Mouse (Mus musculus) kidney, embryonic 16.5 days (tissue): ENCODE measurements around the gene Elof1. TPM values are rescaled to one million over a fixed set of nuclear protein-coding genes. Genes with fewer than 3 reads are reported as not detected.

Source experiments
- ATAC-seq: fragments of 200-750 bp; cut with Nextera tagmentation; 2 replicates; pipeline ENCODE4 v1.8.0; 2017; ENCODE audit warnings: moderate TSS enrichment; ENCODE audit not compliant: low FRiP score, low TSS enrichment
- H3K27ac ChIP-seq: fragments of 300-500 bp; sonication (generic); 2 replicates; pipeline ENCODE4 v1.5.1; 2014; ENCODE audit warnings: low read length
- H3K27me3 ChIP-seq: fragments of 300-500 bp; sonication (generic); 2 replicates; pipeline ENCODE4 v1.6.1; 2014; ENCODE audit warnings: low read length, control low read depth, mixed read lengths; ENCODE audit not compliant: insufficient read depth
- H3K36me3 ChIP-seq: fragments of 300-500 bp; sonication (generic); 2 replicates; pipeline ENCODE4 v1.6.1; 2014; ENCODE audit warnings: low read length, control low read depth, mixed read lengths; ENCODE audit not compliant: insufficient read depth
- H3K4me1 ChIP-seq: fragments of 300-500 bp; sonication (generic); 2 replicates; pipeline ENCODE4 v1.6.1; 2014; ENCODE audit warnings: low read length, control low read depth, mixed read lengths; ENCODE audit not compliant: insufficient read depth
- H3K4me2 ChIP-seq: fragments of 300-500 bp; sonication (generic); replicated peaks from 2 replicates; pipeline ENCODE4 v1.6.1; 2014; ENCODE audit warnings: low read depth, low read length
- H3K4me3 ChIP-seq: fragments of 300-500 bp; sonication (generic); 2 replicates; pipeline ENCODE4 v1.5.1; 2014; ENCODE audit warnings: mild to moderate bottlenecking, low read length
- H3K9ac ChIP-seq: fragments of 300-500 bp; sonication (generic); replicated peaks from 2 replicates; pipeline ENCODE4 v1.6.1; 2014; ENCODE audit warnings: low read length
- H3K9me3 ChIP-seq: fragments of 300-500 bp; sonication (generic); 2 replicates; pipeline ENCODE4 v1.6.1; 2016; ENCODE audit warnings: low read length, control low read depth
- WGBS: fragments of 180-500 bp; shearing (Covaris S2); extraction: QIAGEN DNeasy Blood & Tissue Kit; methylation state at CpG from one replicate; pipeline ENCODE4 v1.1.7; 2014; 5-methylcytosine and 5-hydroxymethylcytosine counted together
- polyA plus RNA-seq: library from polyadenylated mRNA; unstranded; fragments of >200 nt; fragmentation: Nextera tagmentation; extraction: Ambion mirVana; gene quantifications from 2 replicates; pipeline ENCODE4 v1.2.1, GENCODE M21; 2015

The Elof1 gene
- polyA plus RNA-seq, 1 experiment from 2014 or later, result 203 TPM

DNA sequence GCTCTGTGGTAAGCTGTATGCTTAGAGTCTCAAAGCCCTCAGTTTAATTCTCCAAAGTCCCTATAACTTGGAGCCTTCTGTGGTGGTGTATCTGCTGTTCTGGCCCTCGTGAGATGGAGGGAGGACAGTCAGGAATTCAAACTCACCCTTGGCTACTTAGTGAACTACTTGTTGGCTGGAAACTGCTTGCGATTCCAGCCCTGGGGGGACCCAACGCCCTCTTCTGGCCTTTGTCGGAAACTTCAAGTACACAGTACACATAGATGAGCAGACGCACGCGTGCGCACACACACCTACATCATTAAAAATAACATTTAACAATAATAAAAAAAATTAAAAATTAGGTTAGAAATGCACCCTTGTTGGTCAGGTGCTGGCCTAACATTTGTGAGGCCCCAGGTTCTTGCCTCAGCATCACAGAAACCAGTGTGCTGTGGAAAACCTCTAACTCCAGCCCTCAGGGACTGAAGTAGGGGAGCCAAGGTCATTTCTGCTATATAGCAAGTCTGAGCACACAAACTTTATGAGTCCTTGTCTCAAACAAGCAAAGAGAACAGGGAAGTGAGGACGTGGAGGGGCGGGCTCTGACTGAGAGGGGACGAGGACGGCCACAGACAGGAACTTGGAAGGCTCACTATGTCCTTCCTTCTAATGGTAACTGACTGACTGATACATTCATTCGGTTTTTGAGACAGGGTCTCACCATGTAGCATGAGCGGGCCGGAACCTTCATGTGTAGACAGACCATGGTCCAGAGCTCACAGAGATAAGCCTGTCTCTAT, 8.5 kb upstream of the Elof1 start:
- Histone ChIP-seq H3K4me2 (no peak overlapping the region), H3K4me3 (no peak overlapping the region), H3K27me3 (peaks cover 3% of the 10 kb centered on the region), H3K9ac (no peak overlapping the region), H3K36me3 (no peaks in the 10 kb centered on the region), H3K27ac (no peak overlapping the region), H3K4me1 (no peaks in the 10 kb centered on the region), H3K9me3 (no peaks in the 10 kb centered on the region)
- WGBS, result 86% methylated on average over 15 of the region's 15 CpGs
- no peak for ATAC-seq

DNA sequence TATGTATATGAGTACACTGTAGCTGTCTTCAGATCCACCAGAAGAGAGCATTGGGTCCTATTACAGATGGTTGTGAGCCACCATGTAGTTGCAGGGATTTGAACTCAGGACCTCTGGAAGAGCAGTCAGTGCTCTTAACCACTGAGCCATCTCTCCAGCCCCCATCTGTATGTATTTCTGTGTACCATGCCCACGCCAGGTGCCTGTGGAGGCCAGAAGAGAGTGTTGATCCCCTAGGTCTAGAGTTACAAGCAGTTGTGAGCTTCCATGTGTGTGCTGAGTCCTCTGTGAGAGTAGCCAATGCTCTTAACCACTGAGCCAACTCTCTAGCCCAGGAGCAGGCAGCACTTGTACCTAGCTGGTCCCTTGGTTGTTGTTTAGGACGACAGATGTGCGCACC, 7.2 kb upstream of the Elof1 start:
- Histone ChIP-seq H3K9ac (no peak overlapping the region), H3K4me3 (no peak overlapping the region), H3K4me1 (no peaks in the 10 kb centered on the region), H3K4me2 (no peak overlapping the region), H3K27ac (no peak overlapping the region), H3K9me3 (no peaks in the 10 kb centered on the region), H3K27me3 (no peaks in the 10 kb centered on the region), H3K36me3 (no peaks in the 10 kb centered on the region)
- 90% methylated on average over 3 of the region's 3 CpGs for WGBS
- no peak for ATAC-seq

GRCm38 (mm10) chr9:22123069-22123609, 6.2 kb upstream of the Elof1 start:
- no peaks in the 10 kb centered on the region for H3K9me3 ChIP-seq
- H3K27ac ChIP-seq, result no peak overlapping the region
- 84% methylated on average over 7 of the region's 7 CpGs for WGBS
- no peaks in the 10 kb centered on the region for H3K36me3 ChIP-seq
- H3K4me3 ChIP-seq, result no peak overlapping the region
- H3K9ac ChIP-seq, result no peak overlapping the region
- ATAC-seq, result no peak
- no peaks in the 10 kb centered on the region for H3K27me3 ChIP-seq
- no peak overlapping the region for H3K4me2 ChIP-seq
- no peaks in the 10 kb centered on the region for H3K4me1 ChIP-seq

GRCm38 (mm10) chr9:22122005-22122404, 5.0 kb upstream of the Elof1 start:
- Histone ChIP-seq H3K4me2 (no peak overlapping the region), H3K9ac (no peak overlapping the region), H3K27ac (no peak overlapping the region), H3K9me3 (no peaks in the 10 kb centered on the region), H3K36me3 (no peaks in the 10 kb centered on the region), H3K4me1 (0 out of 2 replicates have a peak, but pooled peaks cover 5% of the 10 kb centered on the region), H3K27me3 (no peaks in the 10 kb centered on the region), H3K4me3 (no peak overlapping the region)
- ATAC-seq, result no peak
- WGBS, result 79% methylated on average over 3 of the region's 3 CpGs

GRCm38 (mm10) chr9:22121545-22121944, 4.6 kb upstream of the Elof1 start:
- H3K9ac ChIP-seq, result no peak overlapping the region
- no peak overlapping the region for H3K4me2 ChIP-seq
- no peak overlapping the region for H3K4me3 ChIP-seq
- H3K27ac ChIP-seq, result no peak overlapping the region
- H3K4me1 ChIP-seq, result 0 out of 2 replicates have a peak, but pooled peaks cover 5% of the 10 kb centered on the region
- no peaks in the 10 kb centered on the region for H3K36me3 ChIP-seq
- no peaks in the 10 kb centered on the region for H3K9me3 ChIP-seq
- no peak for ATAC-seq
- H3K27me3 ChIP-seq, result no peaks in the 10 kb centered on the region

- Histone ChIP-seq H3K4me2 (no peak overlapping the region), H3K27me3 (no peaks in the 10 kb centered on the region), H3K4me1 (peaks cover 14% of the 10 kb centered on the region), H3K9me3 (no peaks in the 10 kb centered on the region), H3K36me3 (no peaks in the 10 kb centered on the region), H3K27ac (no peak overlapping the region), H3K9ac (no peak overlapping the region), H3K4me3 (no peak overlapping the region)
- ATAC-seq, result no peak
- WGBS, result 88% methylated on average over 4 of the region's 4 CpGs
Measured at GRCm38 (mm10) chr9:22119543-22119942, 2.6 kb upstream of the Elof1 start.

DNA sequence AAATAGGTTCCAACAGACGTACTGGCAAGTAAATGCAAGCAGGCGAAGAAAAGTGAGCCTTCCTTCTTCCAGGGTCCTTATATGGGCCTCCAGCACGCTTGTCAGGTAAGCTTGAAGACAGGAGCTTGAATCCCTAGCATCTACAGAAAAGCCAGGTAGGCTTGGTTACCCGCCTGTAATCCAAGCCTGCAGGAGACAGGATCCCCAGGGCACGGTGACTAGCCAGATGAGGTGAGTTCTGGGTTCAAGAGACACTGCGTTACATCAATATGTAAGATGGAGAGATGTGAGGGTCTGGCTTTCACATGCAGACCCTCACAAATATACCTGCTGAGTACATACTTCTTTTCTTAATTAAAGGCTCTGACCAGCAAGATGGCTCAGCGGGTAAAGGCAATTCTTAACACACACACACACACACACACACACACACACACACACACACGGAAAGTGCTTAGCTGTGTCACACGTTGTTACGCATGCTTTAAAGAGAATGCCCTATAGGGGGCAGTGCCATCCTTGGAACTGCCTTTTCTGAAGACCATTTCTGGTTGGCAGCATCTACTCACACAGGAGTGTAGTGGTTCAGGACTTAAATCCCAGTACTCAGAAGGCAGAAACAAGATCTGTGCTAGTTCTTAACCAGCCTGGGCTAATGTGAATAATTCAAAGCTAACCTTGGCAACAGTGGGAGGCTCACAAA, 933 bp upstream of the Elof1 start:
- Histone ChIP-seq H3K4me2 (peak overlapping the region; percentile 83), H3K36me3 (peaks cover 12% of the 10 kb centered on the region), H3K4me1 (peaks cover 14% of the 10 kb centered on the region), H3K4me3 (peak overlapping the region; percentile 89), H3K27ac (no peak overlapping the region), H3K9me3 (no peaks in the 10 kb centered on the region), H3K9ac (peak overlapping the region; percentile 87; the same call in 1 of the 2 replicates), H3K27me3 (no peaks in the 10 kb centered on the region)
- 45% methylated on average over 10 of the region's 10 CpGs for WGBS
- ATAC-seq, result no peak

- Histone ChIP-seq H3K4me2 (peak overlapping the region; percentile 83), H3K9ac (peak overlapping the region; percentile 87), H3K4me3 (peak overlapping the region; percentile 89), H3K27me3 (no peaks in the 10 kb centered on the region), H3K36me3 (peaks cover 27% of the 10 kb centered on the region), H3K4me1 (peaks cover 14% of the 10 kb centered on the region), H3K9me3 (no peaks in the 10 kb centered on the region), H3K27ac (no peak overlapping the region)
- WGBS, result 21% methylated on average over 15 of the region's 15 CpGs
- ATAC-seq, result no peak
Measured at GRCm38 (mm10) chr9:22116086-22116485, 886 bp downstream of the Elof1 start.

DNA sequence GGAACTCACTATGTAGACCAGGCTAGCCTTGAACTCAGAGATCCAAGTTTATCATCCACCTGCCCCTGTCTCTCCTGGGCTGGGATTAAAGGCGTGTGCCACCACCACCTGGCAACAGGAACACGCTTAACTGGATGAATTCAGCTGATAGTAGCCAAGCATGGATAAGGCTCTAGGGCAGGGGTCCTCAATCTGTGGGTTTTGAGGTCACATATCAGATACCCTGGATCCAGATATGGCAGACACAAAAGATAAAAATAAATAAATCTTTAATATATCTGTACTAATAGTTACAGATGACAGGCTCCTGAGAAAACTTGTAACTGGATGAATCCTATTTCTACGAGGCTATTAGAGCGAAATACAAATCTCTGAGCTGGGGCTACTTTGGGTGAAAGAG, 1.3 kb downstream of the Elof1 start:
- peak overlapping the region; percentile 87 for H3K9ac ChIP-seq
- H3K4me1 ChIP-seq, result peaks cover 14% of the 10 kb centered on the region
- peak overlapping the region; percentile 83 for H3K4me2 ChIP-seq
- 85% methylated on average over 4 of the region's 4 CpGs for WGBS
- peaks cover 31% of the 10 kb centered on the region for H3K36me3 ChIP-seq
- no peak for ATAC-seq
- H3K4me3 ChIP-seq, result peak overlapping the region; percentile 89
- H3K27me3 ChIP-seq, result no peaks in the 10 kb centered on the region
- no peaks in the 10 kb centered on the region for H3K9me3 ChIP-seq
- H3K27ac ChIP-seq, result no peak overlapping the region

DNA sequence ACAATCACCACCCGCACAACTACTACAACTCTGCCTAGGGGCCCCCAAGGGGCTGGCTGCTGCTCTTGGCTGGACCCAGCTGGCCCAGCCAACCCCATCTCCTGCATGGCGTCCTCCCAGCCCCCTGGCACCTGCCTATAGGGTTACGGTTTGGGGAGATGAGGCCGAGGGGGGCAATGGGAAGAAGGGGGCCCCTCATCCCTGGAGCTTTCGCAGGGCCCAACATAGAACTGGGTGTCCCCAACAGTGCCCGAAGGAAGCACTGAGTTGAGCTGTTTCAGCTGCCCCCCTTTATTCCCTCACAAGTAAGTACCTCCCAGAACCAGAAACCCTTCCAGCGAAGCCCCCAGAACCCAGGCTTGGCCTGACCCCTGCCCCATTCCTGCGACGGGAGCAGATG, 8.8 kb downstream of the Elof1 start:
- no peak overlapping the region for H3K27ac ChIP-seq
- H3K4me1 ChIP-seq, result no peaks in the 10 kb centered on the region
- no peak overlapping the region for H3K4me2 ChIP-seq
- no peaks in the 10 kb centered on the region for H3K27me3 ChIP-seq
- WGBS, result 83% methylated on average over 9 of the region's 9 CpGs
- H3K9ac ChIP-seq, result no peak overlapping the region
- no peak for ATAC-seq
- no peaks in the 10 kb centered on the region for H3K9me3 ChIP-seq
- H3K36me3 ChIP-seq, result peaks cover 32% of the 10 kb centered on the region
- H3K4me3 ChIP-seq, result no peak overlapping the region
